Mouse (Mus musculus): ENCODE data around the gene Rptor.
A peak's percentile ranks its signal among the peaks of the same experiment; 100 is the strongest.

The Rptor gene

DNA sequence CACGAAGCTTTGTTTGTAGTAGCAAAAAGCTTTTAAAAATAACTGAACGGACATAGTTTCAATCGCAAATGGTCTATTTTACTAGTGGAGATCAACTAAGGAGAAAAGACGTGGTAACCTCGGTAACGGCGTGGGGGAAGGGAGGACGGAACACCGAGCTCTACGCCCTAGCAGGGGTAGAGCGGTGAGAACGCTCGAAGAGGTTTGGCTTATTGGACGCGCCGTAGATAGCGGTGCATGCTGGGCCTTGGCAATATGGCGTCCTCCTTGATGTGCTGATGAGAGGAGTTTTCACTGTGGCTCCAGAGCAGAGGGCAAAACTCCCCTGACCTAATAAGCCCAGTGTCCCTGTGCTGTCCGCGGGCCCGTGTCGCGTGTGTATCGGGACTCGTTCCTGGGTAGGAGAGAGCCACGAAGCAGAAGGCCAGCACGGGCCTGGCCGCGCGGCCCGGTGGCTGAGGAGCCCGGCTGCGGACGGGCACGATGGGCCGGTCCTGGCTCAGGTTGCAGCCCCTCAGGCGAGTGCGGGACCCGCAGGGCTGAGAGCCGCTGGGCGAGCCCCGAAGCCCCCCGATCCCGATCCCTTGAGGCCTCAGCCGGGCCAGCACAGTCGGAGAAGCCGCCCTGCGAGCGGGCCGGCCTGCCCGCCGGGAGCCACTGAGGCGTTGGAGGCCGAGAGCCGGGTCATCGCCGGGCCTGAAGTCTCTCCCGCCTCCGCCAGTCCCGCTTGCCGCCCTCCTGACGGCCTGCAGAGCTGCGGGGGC, at the start of gene Rptor:
Gene Rptor (plus strand): TSS at position 143 of the 764 bp plus-strand sequence.
- peak; percentile 97 to 100 for DNase-seq (ENCODE audit: inconsistent age in 2 of 2, low spot score in 1 of 2)

DNA sequence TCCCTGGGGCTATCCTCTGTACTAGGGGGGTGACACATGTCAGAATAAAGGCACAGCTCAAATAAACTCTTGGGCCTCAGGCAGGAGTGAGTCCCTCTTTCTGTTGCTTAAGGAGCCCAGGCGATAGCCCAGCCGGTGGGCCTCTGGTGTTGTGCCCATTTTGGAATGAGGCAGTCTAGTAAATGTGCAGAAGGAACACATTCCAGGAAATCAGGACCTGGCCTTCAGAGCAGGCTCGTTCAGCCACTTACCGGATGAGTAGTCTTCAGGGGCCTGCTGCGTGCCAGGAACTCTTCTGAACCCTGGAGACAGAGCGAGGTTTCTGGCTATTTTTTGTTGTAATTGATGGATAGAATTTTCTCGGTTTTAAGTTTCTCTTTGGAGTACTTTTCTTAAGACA, 48.0 kb upstream of the Rptor start:
- no peak for DNase-seq (ENCODE audit: inconsistent age in 2 of 2, low spot score in 1 of 2)

DNA sequence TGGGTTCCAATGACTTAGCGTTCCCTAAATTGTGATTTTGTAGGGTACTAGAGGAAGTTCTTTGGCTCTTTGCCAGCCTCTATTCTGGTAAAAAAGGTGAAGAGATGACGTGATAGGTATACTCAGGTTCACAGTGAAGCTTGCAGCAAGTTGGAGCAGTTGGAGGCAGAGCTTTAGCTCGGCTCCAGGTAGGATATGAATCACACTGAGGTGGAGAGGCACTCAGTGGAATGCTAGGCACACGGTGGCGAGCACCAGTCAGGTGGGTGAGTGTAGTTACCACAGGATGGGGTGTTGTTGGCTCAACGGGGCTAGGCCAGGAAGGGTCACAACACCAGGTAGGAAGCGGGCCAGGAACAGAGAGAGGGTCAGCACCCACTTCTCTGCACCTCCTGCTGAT, 47.5 kb upstream of the Rptor start:
- no peak for DNase-seq (ENCODE audit: inconsistent age in 2 of 2, low spot score in 1 of 2)

DNA sequence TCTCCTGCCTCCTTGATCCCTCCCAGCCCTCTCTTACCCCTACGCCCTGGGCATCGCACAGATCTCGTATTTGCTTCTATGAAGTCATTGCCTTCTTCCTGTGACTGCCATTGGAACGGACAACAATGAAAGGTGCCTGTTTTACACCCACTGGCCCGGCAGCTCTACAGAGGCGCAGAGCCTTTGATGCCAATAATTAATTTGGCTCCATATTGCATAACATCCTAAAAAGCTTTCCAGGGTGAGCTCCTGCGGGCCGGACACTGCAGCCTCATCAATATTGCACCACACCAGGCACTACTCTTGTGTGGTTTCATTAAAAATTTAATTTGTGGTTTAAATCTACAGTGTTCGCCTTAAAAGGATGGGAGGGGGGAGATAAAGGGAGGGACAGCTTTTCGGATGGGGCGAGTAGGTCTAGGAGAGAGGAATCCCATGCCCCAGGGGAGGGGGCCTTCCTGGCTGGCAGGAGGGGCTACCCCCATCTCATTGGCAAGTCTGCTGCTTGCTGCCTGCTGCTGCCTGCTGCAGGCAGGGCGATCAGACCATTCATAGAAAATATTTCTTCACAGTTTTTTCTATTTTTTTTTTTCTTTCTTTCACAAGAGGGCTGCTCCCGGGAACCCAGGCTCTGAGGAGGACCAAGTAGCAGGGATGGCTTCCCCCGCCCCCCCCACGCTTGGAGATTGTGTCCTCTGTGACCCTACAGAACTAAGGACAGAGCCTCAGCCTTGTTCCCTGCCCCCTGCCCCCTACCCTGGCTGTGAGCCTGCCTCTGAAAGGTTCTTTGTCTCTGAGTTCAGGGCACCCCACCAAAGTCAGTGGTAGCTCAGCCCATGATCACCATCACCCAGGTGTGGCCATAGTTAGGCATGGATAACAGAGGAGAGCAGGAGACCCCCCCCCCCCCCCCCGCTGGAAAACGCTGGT, 44.5 kb upstream of the Rptor start:
- DNase-seq (ENCODE audit: inconsistent age in 2 of 2, low spot score in 1 of 2), result no peak

DNA sequence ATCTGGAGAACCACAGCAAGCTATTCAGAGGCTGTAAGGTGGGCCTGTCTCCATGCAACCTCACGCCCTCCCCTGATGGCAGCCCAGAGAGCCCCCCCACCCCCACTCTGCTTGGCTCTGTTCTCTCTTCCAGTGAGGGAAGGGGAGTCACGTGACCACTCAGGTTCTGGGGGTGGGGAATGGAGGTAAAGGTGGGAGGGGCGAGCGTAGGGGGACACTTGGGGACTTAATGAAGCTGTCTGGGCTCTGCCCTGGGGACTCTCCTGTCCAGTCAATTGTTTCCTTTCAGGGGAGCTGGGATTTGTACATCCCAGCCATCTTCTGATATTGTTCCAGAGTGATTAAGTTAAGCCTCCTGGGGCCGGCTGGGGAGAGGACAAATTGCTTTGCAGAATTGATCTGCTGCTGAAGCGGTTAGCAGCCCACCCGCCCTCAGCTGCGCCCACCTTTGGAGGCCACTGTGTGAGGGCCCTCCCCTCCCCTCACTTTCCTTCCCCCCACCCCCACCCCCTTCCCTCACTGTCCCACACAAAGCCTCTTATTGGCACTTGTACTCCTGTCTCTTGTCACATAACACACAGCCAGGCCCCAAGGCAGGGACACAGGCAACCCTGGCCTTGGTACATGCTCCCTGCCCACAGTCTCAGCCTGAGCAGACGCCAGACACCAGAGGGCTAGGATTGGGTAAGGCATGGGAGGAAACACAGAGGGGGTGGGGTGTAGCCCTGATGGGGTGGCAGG, 43.7 kb upstream of the Rptor start:
- DNase-seq (ENCODE audit: inconsistent age in 2 of 2, low spot score in 1 of 2), result no peak

DNA sequence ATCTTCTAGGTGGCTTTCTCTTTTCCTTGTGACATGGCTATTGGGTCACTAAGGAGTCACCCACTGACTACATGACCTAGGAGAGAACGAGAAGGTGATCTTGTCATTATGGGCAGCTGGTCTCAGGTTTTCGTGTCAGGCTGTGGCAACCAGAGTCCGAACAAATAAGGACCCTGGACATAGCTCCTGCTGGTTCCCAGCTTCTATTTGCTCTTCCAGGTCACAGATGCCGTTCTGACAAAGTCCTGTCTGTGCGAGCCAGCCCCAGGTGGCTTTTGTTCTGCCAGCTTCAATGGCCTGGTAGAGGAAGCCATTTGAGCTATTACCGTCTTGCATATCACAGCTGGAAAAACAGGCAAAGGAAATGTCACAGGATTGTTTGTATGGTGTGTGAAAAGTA, 40.4 kb upstream of the Rptor start:
- DNase-seq (ENCODE audit: inconsistent age in 2 of 2, low spot score in 1 of 2), result no peak

DNA sequence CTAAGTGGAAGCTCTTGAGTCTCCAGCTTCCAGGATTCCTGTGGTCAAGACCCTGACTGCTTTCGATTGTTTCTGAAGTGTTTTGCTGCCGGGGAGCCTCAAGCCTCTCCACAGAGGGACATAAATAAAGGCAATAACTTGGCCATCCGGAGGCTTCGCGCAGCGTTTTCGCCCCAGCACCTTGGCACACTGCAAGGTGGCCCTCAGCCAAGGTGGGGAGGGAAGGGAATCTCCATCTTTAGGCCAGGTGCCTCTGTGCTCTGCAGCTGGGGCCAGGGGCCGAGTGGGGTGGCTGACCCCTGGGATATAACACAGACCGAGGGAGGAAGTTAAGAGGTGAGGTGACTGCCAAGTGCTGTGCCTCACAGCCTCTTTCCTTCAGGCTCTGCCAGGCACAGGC, 39.5 kb upstream of the Rptor start:
- no peak for DNase-seq (ENCODE audit: inconsistent age in 2 of 2, low spot score in 1 of 2)

DNA sequence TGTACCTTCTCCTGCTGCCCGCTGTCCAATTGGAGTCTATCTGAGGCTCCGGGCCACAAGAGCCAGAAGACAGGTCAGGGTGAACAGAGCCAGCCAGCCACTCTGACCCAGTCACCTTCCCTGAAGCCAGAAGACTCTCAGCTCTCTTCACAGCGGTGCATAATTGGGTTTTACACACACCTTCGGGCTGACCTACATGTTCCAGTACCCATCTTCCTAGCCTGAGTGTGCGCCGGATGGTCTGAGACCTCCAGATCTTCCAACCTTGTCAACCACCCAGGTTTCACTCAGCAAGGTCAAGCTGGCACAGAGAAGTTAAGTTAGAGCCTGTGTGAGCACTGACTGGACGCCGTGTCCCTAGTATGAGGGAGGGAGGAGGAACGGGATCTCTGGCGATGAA, 38.3 kb upstream of the Rptor start:
- no peak for DNase-seq (ENCODE audit: inconsistent age in 2 of 2, low spot score in 1 of 2)

DNA sequence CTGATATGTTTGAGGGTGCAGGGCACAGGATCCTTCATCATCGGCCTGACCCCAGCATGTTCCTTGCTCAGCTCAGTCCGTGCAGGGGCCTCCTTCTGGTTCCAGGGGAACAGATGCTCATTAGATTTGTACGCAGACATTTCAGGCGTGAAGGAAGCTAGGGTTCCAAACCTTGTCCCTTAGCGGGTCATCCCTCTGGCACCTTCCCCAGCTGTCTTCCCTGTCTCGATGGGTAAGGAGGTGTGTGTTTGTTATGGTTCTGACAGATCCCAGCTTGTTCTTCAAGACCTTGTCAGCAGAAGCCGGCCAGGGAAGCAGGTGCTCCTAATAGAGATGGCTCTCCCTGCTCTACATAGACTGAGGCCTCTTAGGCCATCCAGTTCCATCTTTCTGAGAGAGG, 37.7 kb upstream of the Rptor start:
- DNase-seq (ENCODE audit: inconsistent age in 2 of 2, low spot score in 1 of 2), result no peak

DNA sequence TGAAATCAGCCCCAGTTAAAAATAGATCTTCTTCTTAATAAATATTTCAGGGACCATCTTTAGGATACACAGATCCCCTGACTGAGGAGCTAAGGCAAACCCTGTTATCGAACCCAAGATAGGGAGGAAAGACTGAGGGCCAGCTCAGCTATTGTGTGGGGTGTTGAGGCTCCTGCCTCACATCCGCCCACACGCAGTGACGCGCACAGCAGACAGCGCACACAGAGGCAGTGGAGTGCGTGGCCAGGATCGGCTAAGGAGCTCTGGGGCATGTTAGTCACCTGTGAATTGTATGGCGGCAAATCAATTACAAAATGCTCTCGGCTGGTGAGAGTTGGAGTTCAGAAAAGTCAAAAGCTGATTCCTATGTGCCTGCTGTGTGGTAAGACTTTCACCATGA, 37.0 kb upstream of the Rptor start:
- DNase-seq (ENCODE audit: inconsistent age in 2 of 2, low spot score in 1 of 2), result no peak

DNA sequence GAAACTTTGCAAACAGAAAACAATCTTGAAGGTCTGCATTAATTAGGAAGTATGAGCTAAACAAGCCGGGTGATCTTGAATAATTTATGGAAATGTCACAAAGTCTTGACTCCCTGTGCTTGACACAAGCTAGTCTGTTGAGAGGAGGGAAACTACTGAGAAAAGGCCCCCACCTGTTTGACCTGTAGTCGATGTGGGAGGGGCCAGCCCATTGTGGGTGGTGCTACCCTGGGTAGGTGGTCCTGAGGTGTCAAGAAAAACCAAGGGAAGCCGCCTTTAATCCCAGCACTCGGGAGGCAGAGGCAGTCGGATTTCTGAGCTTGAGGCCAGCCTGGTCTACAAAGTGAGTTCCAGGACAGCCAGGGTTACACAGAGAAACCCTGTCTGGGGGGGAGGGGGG, 36.5 kb upstream of the Rptor start:
- no peak for DNase-seq (ENCODE audit: inconsistent age in 2 of 2, low spot score in 1 of 2)

DNA sequence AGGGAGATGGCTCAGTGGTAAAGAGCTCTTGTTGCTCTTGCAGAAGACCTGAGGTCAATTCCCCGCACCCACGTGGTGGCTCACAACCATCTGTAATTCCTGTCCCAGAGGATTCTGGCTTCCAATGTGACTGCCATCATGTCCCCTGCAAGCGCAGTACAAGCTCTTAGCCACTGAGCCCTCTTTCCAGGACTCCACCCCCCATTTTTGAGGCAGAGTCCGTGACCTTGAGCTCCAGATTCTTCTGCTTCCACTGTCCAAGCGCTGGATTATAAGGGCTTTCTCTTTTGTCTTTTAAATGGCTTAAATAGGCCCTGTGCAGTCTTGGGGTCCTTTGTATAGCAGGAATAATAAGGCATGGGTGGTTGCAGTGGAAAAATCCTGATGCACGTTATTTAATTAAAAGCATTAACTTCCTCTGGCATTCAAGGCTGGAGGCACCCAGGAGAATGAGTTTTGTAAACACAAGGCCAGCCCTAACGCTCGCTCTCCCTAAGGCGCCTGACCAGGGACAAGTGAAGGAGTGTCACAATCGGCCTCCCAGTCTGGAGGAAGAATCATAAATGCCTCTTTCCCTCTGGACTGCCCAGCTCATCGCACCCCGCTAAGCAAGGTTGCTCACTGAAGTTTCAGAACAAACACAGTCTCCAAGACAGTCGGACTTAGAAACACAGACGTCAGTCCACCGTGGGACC, 30.2 kb upstream of the Rptor start:
- DNase-seq (ENCODE audit: inconsistent age in 2 of 2, low spot score in 1 of 2), result peak; percentile 30 to 77

DNA sequence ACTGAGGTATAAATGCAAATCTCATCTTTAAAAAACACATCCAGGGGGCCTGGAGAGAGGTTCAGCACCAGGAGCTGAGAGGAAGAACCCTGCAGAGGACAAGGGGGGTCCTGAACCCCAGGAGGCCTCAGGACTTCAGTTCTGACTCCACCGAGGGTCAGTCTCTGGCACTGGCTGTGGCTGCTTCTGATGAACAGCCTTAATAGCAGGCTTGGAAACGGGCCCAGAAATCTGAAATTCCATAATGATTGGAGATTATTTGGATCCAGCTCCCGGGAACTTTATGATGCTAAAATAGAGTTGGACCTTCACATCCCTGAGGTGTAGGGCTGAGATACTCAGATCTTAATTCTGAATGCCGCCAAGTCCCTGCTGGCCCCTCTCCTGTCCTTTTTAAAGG, 25.9 kb upstream of the Rptor start:
- DNase-seq (ENCODE audit: inconsistent age in 2 of 2, low spot score in 1 of 2), result peak in 1 of 2 experiments; percentile 58

DNA sequence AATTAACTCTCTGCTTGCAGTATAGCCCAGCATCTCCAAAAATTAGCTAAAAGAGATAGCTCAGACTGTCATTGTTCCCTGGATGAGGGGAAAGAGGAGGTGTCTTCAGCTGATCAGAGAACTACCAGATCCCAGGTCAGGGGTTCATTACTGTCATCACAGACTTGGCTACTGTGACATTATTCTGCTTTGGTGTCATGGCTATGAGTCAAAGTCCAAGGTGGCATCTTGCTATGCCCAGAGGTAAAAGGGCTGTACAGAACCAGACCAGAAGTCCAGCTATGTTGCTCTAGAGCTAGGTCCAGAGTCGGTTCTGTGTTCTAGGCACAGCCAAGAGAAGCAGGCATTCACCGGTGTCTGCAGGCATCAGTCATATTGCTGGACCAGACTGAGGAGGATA, 25.0 kb upstream of the Rptor start:
- no peak for DNase-seq (ENCODE audit: inconsistent age in 2 of 2, low spot score in 1 of 2)

DNA sequence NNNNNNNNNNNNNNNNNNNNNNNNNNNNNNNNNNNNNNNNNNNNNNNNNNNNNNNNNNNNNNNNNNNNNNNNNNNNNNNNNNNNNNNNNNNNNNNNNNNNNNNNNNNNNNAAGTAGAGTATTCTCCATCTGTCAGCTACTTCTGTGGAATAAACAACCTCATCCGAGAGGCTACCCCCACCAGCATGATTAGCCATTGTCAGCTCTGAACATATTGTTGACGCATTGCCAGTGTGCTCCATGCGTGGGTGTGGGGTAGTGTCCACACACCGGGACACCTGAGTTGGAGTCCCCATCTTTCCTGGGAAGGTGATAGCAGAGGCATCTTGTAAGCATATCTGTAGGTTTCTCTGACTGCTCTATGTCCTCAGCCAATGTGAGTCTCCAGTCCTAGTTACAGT, 16.2 kb upstream of the Rptor start:
- no peak for DNase-seq (ENCODE audit: inconsistent age in 2 of 2, low spot score in 1 of 2)

DNA sequence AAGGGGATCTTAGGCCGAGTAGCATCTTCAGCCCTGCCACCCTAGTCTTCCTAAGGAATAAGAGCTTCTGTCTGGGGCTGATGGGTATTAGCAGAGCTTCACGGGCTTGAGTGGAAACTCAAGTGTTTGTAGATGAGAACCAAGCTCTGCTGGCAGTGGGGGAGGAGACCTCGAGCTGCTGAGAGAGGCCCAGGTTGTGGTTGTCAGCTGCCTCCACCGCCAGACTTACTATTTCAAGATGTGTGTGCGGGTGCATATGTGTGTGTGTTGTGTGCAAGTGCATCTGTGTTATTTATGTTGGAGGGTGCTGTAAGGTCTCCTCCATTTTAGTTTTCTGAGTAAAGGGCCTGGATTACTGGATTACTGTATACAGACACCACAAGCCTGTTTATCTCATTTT, 15.6 kb upstream of the Rptor start:
- no peak for DNase-seq (ENCODE audit: inconsistent age in 2 of 2, low spot score in 1 of 2)

DNA sequence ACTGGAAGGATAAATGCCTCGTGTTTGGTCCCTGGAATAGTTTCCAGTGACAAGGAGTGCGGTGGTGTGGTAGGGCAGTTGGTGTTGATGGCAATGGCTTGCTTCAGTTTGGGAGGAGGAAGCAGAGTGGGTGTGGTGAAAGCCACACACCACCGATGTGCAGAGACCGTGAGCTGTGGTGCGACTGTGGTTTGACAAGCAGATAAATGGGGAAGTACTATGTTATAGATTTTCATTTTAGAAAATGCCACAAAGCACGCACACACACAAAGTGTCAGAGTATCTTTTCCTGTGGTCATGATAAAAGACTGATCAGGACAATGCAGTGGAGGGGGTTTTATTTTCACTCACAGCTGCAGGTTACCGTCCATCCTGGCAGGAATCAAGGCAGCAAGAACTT, 13.5 kb upstream of the Rptor start:
- DNase-seq (ENCODE audit: inconsistent age in 2 of 2, low spot score in 1 of 2), result no peak

DNA sequence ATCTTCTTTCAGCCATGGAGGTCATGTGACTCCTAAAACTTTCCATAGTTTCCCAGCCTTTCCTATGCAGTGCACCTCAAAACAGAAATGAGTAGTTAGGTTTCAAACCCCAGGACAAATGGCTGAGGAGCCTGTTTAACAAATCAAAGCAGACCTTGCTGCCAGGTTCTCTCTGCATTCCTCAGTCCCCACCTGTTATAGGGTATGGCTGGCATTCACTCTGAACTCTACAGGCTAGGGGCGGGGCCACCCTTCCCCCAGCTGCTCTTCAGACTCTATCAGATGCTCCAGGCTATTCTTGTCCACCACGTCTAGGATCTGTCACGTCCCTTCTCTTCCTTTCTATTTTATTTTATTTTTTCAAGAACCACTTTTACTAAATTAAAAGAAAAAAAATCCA, 8.7 kb upstream of the Rptor start:
- no peak for DNase-seq (ENCODE audit: inconsistent age in 2 of 2, low spot score in 1 of 2)

DNA sequence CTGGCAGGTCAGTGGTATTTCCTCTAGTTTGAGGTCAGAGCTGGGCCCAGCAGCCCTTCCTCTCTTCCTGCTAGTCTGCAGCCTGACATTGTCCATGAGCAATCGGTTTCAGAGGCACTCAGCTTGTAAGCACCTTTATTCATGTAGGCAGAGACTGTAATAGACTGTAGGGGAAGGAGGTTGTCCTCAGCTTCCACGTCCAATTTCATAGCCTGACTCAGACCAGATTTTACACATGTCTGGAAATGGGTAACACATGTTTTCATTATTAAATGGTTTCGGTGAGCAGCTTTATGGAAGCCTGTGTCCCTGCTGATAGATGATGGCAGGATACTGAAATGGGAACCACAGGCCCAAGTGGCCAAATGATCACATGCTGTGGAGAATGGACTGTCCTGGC, 3.8 kb upstream of the Rptor start:
- no peak for DNase-seq (ENCODE audit: inconsistent age in 2 of 2, low spot score in 1 of 2)

DNA sequence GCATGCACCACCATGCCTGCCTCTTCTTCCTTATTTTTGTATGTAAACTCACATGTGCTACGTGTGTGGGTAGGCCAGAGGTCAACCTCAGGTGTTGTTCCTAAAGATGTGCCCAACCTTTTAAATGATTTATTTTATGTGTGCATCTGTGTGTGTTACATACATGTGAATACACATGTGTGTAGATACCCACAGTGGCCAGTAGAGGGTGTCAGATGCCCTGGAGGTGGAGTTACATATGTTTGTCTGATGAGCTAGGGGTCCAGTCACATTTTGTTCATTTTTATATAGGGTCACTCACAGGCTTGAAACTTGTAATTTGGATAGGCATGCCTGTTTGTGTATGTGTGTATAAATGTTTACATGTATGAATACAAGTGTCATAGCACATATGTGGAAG, 2.4 kb upstream of the Rptor start:
- no peak for DNase-seq (ENCODE audit: inconsistent age in 2 of 2, low spot score in 1 of 2)

DNA sequence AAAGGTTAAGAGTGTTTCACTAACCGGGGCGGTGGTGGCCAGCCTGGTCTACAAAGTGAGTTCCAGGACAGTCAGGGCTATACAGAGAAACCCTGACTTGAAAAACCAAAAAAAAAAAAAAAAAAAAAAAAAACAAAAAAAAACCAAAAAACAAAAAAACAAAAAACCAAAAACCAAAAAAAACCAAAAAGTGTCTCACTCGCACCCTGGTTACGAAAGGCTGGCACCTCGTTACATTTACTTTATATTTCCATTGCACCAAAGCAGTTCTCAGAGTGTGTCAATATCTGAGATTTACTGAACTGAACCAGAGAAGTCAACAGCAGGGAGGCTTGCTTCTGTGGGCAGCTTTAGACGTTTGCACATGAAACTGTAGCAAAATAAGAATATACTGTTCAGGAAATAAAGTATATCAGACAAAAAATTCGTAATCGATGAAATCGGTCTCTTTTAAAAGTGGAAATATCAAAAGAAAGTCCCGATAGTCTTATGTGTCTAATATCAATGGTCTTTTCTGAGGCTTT, 466 bp upstream of the Rptor start:
- DNase-seq (ENCODE audit: inconsistent age in 2 of 2, low spot score in 1 of 2), result no peak
